Mouse (Mus musculus) kidney, postnatal 14 days (tissue): Measurements from ENCODE around the gene Vps11.
"Not testable (repeated sequence)": the region's sequence is repeated elsewhere in the genome, so short reads cannot be mapped to it uniquely, and the experiment has no call there.

Experiments
- DNase-seq: peaks from one replicate; pipeline ENCODE4 v3.0.0; 2022; ENCODE audit warnings: mixed read lengths

Vps11 gene

DNA sequence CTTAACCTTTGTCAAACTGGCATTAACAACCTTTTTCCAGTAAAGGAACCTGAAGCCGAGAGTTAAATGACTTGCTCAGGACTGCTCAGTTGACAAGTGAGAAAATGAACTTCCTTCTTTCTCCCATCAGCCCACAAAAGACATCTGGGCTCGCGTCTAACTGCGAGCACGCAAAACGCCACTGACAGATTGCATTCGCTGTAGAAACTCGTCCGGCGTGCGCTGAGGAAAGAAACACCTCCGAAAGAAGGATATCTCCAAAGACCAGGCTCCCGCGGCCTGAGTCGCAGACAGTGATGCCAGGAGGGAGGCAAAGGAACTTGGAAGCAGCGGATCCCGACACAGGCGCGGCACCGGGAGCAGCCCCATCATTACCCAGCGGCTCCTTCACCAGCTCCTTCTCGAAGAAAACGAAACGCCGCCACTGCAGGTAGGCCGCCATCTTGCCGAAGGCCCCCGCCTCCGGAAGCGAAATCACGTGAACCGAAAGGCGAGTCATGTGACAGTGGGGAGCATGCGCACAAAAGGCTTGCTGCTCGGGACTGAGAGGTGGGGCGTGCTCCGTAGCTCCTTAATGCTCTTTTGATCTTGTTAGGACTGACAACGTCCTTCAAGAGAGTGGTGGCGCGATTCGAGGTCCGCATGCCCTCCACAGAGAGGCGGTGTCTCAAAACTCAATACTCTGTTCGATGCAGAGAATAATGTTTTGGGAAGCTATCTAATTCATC is at the start of gene Vps11:
Gene Vps11, minus strand, starts transcription at position 481 of the 728 bp plus-strand sequence.
- DNase-seq: peak; percentile 97

DNA sequence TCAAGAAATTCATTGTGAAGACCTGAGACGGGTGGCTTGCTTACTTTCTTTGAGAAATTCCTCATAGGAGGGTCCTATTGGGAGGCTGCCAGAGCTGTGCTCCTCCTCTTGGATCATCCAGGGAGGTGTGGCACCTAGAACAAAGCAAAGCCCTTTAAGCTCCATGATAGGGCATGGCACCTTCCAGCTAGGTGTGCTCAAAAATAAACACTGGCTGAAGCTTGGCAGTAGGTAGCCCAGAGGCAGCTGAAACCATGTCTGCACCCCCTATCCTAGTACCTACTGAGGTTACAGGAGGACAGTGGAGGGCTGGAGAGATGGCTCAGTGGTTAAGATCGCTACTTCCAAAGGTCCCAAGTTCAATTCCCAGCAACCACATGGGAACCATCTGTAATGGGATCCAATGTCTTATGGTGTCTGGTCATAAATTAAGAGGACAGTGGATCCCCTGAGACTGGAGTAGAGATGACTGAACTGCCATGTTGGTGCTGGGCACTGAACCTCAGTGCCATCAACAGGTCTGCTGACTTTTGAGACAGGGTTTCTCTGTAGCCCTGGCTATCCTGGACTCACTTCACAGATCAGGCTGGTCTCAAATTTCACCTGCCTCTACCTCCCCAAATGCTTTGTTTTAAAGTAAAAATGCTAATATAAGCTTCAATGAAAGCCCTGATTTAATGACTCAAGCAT is 49.3 kb upstream of the Vps11 start:
- no peak for DNase-seq

DNA sequence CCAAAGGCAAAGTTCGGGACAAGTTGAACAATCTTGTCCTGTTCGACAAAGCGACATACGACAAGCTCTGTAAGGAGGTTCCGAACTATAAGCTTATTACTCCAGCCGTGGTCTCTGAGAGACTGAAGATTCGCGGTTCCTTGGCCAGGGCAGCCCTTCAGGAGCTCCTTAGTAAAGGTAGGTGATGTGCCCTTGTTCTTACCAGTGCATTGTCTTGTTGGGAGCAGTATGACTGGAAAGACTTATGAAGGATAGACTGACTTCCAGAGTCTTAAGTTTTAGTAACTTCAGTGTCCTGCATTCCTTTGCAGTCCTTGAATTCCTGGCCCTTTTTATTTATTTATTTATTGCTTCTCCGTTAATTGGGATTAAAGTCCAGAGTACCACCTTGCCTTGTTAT is 47.2 kb upstream of the Vps11 start:
- not testable (repeated sequence) for DNase-seq

DNA sequence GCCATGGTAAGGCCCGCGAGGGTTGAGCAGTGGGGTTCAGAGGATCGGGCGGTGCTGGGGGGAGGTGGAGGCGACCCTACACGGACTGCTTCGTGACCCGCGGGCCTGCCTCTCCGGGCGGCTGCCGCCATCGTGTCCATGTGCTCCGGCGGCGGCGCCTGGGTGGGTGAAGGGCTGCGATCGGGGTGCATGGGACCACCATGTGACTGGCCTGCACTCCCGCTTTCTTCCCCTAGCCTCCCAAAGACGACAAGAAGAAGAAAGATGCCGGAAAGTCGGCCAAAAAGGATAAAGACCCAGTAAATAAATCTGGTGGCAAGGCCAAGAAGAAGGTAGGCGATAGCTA is 46.3 kb upstream of the Vps11 start:
- no peak for DNase-seq

DNA sequence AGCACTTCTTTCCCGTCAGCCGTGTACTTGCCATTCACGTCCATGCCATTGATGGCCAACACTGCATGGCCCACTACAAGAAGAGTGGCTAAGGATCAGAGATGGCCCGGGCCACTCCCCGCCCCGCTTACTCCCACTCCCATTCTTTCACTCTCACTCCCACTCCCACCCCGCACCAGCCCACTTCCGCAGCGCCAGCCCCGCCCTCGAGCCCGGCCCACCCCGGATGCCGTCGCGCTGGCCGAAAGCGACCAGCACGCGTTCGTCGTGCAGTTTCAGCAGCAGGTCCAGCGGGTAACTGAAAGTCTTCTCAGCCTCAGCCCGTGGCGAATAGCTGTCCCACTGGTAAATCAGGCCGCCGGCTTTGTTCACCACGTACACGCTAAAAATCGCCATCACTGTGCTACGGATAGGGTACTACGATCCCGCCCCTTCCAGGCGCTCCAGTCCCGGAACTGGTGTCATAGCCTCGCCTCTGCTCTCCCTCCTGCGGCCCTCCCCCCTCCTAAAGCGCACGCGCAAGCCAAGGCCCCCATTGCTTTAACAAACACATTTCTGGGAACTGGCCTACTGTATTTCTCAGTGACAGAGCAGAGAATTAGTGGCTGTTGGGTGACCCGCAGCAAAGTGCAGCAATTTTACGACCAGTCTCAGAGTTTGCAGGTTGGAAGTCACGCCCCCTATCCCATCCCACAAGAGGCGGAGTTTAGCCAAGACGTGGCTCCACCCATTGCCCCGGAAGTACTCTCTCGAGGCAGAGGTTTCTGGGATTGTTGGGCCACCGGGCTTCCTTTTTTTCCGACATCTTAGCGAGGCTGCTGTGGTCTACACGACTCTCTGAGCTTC is 45.7 kb upstream of the Vps11 start, which contains the start of the genes Rps25 and Trappc4:
Gene Rps25, plus strand, starts transcription at position 234 of the 846 bp plus-strand sequence.
Gene Trappc4, minus strand, starts transcription at position 695 of the 846 bp plus-strand sequence.
- peak; percentile 95 for DNase-seq

DNA sequence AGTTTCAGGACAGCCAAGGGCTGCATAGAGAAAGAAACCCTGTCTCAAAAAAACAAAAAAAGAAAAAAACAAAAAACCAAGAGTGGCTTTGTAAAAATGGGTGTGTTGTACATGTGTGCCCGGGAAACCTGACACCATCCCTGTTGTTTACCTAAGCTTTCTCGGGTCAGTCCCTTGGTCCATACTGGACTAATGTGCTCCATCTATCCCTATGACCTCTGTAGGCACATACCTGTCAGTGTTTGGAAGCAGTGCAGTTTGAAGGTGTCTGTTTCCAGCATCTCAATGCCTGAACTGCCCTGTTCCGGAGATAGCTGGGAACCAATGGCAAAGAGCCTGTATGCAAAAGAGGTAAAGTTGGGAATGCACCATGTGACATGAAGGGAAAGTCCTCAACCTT is 43.5 kb upstream of the Vps11 start:
- no peak for DNase-seq

DNA sequence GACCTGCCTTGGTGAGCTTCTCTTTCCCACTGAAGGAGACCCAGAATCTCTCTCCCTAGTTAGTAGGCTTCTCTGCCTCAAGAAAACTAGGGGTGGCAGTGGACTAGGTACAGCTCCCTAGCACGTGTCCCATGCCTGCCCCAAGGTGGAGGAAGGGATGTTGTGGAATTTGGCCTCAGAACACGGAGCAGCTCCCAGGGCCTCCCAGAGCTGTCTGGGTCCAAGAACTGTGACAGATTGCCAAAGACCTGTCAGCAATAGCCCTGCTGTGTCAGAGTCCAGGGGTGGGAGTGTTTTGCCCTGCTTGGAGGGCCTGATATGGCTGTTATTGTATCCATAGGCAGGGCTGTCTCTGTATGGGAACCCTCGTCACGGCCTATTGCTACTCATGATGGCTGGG is 39.6 kb upstream of the Vps11 start:
- peak; percentile 82 for DNase-seq

DNA sequence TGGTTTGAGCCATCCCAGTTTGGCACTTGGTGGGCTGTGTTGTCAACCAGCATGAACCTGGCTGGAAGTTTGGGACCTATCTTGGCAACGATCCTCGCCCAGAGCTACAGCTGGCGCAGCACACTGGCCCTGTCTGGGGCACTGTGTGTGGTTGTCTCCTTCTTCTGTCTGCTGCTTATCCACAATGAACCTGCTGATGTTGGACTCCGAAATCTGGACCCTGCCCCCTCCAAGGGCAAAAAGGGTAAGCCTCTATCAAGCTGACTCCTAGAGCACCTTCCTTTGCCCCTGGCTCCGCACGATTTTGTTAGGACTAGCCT is 38.3 kb upstream of the Vps11 start:
- peak; percentile 33 for DNase-seq

DNA sequence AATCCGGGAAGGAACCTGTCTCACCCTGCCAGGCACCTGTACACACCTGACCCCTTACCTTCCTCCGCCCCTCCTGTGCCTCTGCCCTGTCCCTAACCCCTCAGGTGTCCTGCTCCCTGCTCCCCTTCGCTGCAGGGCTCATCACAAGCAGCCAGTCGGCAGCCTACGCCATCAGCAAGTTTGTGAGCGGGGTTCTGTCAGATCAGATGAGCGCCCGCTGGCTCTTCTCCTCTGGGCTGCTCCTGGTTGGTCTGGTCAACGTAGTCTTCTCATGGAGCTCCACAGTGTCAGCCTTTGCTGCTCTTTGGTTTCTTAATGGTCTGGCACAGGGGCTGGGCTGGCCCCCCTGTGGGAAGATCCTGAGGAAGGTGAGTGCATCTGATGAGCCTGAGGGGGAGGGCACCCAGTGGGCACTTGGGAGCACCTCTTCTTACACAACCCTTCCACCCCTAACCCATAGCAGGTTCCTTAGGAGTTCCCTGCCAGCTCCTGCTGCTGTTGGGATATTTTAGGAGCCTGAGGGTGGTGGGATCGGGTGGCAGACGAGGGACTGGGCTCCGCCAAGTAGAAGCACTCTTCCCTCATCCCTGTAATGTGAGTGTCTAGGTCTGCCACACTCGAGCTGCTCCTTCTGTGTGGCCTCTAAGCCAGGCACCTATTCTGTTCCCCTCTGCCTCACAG is 37.8 kb upstream of the Vps11 start:
- no peak for DNase-seq

DNA sequence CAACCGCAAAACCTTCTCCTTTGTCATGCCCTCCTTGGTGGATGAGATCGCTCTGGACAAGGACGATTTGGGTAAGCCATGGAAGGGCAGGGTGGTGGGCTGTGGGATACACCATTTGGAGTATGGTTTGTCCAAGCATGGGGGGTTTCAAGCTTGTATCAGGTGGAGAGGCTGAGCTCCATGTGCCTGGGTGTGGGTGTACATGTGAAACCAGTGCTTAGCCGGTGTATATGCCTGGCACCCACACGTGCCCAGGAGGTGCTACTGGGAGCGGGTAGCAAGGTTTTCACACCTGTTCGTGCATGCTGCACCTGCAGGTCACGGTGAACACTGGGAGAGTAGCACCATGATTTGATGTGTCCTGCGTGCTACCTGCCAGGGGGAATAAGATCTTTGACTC is 37.1 kb upstream of the Vps11 start:
- no peak for DNase-seq

DNA sequence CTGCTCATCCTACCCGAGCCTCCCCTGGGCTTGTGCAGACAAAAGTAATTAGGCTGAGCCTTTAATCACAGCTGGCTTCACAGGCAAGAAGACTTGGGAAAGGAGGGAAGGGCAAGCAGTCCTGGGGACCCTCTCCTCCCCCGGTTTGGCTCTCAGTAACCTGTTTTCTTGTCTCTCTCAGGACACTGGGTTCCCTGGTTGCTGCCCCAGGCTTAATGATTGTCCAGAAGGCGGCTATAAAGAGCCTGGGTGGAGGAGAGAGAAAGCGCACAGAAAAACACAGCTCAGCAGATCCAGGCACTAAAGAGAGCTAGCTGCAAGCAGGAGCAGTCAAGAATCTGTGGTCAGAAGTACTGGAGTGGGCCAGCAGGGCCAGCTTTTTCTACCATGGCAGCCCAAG is 36.6 kb upstream of the Vps11 start:
- DNase-seq: peak; percentile 88

DNA sequence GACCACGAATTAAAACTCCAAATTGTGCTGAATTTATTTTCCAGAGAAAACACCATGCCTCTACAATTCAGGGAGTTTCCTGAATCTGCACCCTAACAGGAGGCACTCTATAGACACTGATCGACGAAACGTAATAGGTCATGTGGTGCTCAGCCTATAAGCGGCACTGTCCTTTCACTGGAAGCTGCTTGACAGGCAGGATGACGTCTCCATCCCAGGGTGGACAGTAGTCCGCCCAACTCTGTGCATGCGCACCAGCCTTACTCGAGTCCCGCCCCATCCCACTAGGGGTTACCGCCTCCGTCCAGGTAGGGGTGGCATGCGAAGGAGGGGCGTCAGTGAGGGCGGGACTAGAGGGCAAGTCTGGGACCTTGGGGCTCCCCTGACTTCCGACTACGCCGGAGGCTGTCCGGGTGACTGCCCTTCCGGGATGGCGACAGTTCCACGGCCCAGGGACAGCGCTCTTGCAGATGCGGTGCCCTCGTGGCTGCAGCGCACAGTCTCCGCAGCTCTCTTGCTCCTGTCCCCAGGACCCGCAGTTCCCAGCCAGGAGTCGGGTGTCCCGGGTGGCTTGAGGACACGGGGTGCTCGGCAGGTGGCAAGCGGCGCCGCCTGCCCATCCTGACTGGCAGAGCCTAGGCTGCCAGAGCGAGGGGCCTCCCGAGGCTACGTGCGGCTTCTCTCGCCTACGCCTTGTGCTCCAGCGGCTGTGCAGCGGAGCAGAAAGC is 35.4 kb upstream of the Vps11 start, which contains the start of gene Slc37a4:
Gene Slc37a4, plus strand, starts transcription at position 169 of the 728 bp plus-strand sequence.
- DNase-seq: peak; percentile 97

DNA sequence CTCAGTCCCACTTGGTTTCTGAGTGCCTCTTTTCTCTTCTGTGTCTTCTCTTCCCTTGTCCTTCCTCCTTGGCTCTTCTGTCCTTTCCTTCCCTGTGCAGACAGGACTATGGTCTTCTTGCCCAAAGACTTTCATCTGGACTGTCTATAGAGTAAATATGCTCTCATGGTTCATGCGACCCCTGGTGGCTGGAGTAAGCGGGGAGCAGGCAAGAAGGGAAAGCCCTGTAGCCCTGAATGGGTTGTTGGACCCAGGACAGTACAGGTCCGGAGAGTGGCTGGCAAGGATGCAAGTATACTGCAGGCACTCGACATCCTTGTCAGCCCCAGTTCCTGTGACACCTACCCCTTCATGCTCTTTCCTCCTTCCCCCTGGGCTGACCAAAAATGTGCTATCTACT is 30.0 kb upstream of the Vps11 start:
- DNase-seq: peak; percentile 78

DNA sequence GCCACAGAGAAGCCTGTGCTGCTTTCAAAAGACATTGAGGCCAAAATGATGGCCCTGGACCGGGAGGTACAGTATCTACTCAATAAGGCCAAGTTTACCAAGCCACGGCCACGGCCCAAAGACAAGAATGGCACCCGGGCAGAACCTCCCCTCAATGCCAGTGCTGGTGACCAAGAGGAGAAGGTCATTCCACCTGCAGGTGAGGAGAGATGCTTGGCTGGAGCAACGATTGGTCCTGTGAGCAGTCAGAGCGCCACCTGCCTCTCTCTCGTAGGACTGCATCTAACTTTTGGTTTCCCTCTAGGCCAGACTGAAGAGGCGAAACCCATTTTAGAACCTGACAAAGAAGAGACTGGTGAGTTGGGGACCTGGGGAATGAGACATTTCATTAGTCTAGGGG is 27.8 kb upstream of the Vps11 start:
- peak; percentile 63 for DNase-seq

DNA sequence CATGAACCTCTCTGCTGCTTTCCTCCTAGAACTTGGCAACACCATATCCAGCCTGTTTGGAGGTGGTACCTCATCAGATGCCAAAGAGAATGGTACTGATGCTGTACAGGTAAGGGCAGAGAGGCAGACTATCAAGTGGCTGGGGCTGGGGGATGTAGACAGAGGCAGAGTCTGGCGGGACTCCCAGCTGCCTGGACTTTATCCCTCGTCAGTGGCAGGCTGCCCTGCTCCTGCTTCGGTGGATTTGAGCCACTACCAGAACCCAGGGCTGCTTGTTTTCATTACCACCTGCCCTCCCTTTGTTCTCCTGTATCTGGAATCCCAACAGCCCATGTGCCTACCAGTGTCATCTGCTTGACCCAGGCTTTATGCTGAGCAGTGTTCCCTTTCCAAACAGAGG is 25.8 kb upstream of the Vps11 start:
- peak; percentile 34 for DNase-seq

DNA sequence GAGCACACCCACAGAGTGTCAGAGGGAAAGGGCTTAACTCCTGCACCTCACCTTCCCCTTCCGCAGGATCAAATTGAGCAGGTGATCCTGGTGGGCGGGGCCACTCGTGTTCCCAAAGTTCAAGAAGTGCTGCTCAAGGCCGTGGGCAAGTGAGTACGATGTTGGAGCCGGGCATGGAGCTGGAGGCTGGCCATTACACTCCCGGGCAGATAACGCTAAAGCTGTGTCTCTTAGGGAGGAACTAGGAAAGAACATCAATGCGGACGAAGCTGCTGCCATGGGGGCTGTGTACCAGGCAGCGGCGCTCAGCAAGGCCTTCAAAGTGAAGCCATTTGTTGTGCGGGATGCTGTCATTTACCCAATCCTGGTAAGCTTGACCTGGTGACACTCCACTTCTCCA is 23.1 kb upstream of the Vps11 start:
- DNase-seq: no peak

DNA sequence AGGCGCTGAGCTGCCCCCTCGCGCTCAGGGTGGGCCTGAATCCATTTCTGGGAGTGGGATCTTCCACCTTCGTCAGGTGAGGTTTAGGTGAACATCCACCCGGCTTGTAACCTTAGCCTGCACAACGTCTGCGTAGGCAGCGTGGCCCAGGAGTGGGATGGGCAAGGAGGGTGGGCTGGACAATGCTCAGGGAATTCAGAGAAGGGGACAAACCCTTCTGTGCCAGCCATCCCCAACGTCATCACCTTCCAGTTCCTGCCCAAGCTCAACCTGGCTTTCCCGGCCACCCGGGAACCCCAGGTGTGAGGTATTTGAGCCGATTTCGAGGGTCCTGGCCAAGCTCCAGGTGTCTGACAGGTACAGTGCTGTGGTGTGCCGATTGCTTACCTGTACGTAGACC is 18.4 kb upstream of the Vps11 start:
- DNase-seq: no peak

DNA sequence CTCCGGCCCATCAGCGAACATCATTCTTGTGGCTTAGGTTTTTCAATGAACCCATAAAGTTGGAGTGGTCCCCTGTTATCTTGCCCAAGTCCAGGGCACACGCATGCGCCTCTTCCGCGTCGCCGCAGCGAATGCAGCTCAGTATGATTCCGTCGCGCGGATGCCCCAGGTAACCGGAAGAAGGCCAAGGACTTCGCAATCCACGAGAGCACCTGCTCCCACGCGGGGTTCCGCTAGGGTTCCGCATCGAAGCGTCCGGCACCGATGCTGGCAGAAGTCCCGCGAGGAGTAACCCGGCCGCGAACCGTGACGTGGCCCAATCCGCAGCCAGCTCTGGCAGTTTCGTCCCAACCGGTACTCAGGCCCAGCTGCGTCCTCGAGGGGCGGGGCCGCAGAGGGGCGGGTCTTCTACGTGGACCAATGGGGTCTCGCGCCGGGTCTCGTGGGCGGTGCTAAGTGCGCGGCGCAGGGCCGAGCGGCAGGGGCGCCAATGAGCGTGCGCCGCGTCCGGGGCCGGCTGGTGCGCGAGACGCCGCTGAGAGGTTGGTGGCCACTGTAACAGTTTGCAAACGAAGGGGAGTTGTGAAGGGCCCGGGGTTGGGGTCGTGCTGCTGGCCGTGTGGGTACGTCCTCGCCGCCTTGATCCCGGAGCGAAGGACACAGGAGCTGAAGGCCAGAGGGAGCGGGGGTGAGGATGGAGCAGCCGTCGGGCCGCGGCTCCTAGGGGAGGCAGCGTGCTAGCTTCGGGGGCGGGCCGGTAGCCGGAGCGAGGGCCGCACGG is 17.8 kb upstream of the Vps11 start, which contains the start of gene Hyou1:
Gene Hyou1, plus strand, starts transcription at position 437 of the 781 bp plus-strand sequence.
- DNase-seq: peak; percentile 100

DNA sequence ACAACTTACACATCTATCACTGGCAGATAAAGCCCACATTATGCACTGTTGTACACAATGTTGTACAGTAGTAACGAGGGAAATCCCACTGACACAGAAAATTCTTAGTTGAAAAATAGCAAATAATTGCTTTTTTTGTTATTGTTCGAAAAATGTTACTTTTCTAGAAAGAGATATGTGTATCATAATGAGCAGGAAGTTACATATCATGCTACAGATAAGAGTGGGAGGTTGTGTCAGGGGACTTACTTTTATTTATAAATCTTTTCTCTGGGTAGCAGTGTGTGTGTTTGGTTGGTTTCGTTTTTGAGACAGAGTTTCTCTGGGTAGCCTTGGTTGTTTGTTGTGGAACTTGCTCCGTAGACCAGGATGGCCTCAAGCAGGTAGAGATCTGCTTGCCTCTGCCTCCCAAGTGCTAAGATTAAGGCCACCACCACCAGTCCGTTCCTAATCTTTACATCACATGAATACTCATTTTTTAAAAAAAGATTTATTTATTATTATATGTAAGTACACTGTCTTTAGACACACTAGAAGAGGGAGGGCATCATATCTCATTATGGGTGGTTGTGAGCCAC is 16.8 kb upstream of the Vps11 start:
- no peak for DNase-seq

DNA sequence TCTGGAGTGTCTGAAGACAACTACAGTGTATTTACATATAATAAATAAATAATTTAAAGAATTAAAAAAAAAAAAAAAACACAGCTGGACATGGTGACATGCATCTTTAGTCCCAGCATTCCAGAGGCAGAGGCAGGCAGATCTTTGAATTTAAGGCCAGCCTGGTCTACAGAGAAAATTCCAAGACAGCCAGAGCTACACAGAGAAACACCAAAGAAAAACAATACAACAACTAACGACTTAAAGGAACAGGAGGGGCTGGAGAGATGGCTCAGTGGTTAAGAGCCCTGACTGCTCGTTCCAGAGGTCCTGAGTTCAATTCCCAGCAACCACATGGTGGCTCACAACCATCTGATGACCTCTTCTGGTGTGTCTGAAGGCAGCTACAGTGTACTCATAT is 15.9 kb upstream of the Vps11 start:
- not testable (repeated sequence) for DNase-seq

DNA sequence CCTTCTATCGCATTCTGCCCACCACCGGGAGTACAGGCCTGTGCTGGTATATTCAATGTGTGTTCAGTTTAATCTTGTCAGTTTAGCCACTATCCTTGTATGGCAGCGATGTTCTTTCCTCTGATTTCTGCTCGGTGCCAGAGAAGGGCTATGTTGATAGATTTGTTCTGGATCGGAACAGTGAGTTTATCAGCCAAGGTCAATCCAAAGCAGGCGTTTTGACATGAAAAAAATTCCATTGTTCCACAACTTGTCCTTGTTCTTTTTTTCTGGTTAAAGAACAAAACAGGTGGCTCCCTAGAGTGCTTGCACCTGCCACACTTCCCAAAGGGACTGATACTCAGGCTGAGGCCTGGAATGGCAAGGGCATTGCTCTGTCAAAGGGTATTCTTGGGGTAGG is 14.7 kb upstream of the Vps11 start:
- DNase-seq: no peak
